Mouse (Mus musculus): Measurements from ENCODE around the gene Fam20c. TPM values are rescaled to one million over a fixed set of nuclear protein-coding genes. Genes with fewer than 3 reads are reported as not detected.

Fam20c gene
- 1.7 TPM for polyA plus RNA-seq (2014; fragmentation: Illumina TruSeq; extraction: RNeasy Lipid Tissue Mini Kit (QIAGEN cat#74804); ENCODE audit: low read depth, low replicate concordance)

GRCm38 (mm10) chr5:138754303-138755120 lies at the start of gene Fam20c:
Fam20c (plus strand) TSS chr5:138754514.

DNA sequence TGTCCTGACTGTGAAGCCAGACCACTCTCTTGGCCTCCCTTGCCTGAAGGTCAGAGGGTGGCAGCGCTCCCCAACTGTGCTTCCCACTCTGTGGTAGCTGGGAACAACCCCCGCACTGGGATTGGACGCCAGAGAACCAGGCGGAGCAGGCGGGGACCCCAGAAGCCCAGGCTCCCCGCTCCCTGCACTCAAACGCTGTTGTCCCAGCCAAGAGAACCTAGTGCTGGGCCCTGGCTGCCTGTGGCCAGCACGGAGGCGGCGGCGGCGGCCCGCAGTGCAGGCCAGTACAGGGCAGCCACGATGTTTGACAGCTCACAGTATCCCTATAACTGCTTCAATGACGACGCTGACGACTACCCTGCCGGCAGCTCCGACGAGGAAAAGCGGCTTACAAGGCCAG lies 65.5 kb downstream of the Fam20c start, which contains the start of gene Gm5294:
Gm5294 (plus strand) TSS at position 301 of the 400 bp plus-strand sequence.

Other genes with a start within 250 kb of the Fam20c start
- gene 1700123K08Rik, start 189.8 kb upstream of the Fam20c start, polyA plus RNA-seq (2014; fragmentation: Illumina TruSeq; extraction: RNeasy Lipid Tissue Mini Kit (QIAGEN cat#74804); ENCODE audit: low read depth, low replicate concordance): not detected
- gene Zfp68, start 134.8 kb upstream of the Fam20c start, polyA plus RNA-seq (2014; fragmentation: Illumina TruSeq; extraction: RNeasy Lipid Tissue Mini Kit (QIAGEN cat#74804); ENCODE audit: low read depth, low replicate concordance): 81.8 TPM
- gene A430033K04Rik, start 131.7 kb upstream of the Fam20c start, polyA plus RNA-seq (2014; fragmentation: Illumina TruSeq; extraction: RNeasy Lipid Tissue Mini Kit (QIAGEN cat#74804); ENCODE audit: low read depth, low replicate concordance): 9.9 TPM
- gene Gm5294, start 65.6 kb downstream of the Fam20c start, polyA plus RNA-seq (2014; fragmentation: Illumina TruSeq; extraction: RNeasy Lipid Tissue Mini Kit (QIAGEN cat#74804); ENCODE audit: low read depth, low replicate concordance): not detected
- 25.7 TPM for gene Pdgfa, start 242.9 kb downstream of the Fam20c start, polyA plus RNA-seq (2014; fragmentation: Illumina TruSeq; extraction: RNeasy Lipid Tissue Mini Kit (QIAGEN cat#74804); ENCODE audit: low read depth, low replicate concordance)

Data from adrenal gland, adult 10 weeks (tissue).